Mouse (Mus musculus): ENCODE measurements around the gene Trub2.

- TF ChIP-seq CTCF (IDR thresholded peaks at IDR 0.05) (no peak), POLR2A (IDR thresholded peaks at IDR 0.05; ENCODE audit: insufficient read depth, low read depth, low read length) (no peak)
Observed at GRCm38 (mm10) chr2:29711877-29712276, 76.4 kb downstream of the Trub2 start.
